Mouse (Mus musculus) ES-Bruce4 (cell line): Measurements from ENCODE around the gene Fam117a.

Source experiments
- CTCF ChIP-seq: IDR thresholded peaks from one replicate; pipeline ENCODE4 v1.8.1; 2011; ENCODE audit warnings: low read depth, low read length
- POLR2A ChIP-seq: IDR thresholded peaks from one replicate; pipeline ENCODE4 v1.8.1; 2011; ENCODE audit warnings: low read length; ENCODE audit not compliant: insufficient read depth

GRCm38 (mm10) chr11:95326243-95326642 lies 10.6 kb upstream of the Fam117a start:
- TF ChIP-seq POLR2A (no peak), CTCF (no peak)
